Mouse (Mus musculus) Patski (cell line): ENCODE data around the gene Gfra4. TPM values are rescaled to one million over a fixed set of nuclear protein-coding genes. Genes with fewer than 3 reads are reported as not detected.

Source experiments
- ATAC-seq: fragments of 100-300 bp; one replicate; pipeline ENCODE4 v1.8.0; 2021
- CTCF ChIA-PET: fragments of 350-600 bp; sonication (Branson Sonifier 250); formaldehyde crosslinking; loops from one replicate; lab custom pipeline; 2022; ENCODE audit warnings: inconsistent platforms; lab: Charles Lee
- POLR2A ChIA-PET: fragments of 350-600 bp; sonication (Branson Sonifier 250); formaldehyde crosslinking; loops from one replicate; lab custom pipeline; 2022; ENCODE audit warnings: antibody characterized with exemption, inconsistent platforms; lab: Charles Lee
- DNase-seq: peaks from one replicate; pipeline ENCODE4 v3.0.0-alpha.2; 2011; ENCODE audit warnings: low read depth, low spot score
- H3K27me3 ChIP-seq: fragments of 371-371 bp; one replicate; pipeline ENCODE4 v1.5.1; 2021
- CTCF ChIP-seq: fragments of 100-300 bp; IDR thresholded peaks from one replicate; pipeline ENCODE4 v1.5.1; 2021
- in situ Hi-C: fragments of 300-500 bp; cut with MboI; formaldehyde crosslinking; loops from 3 replicates; pipeline ENCODE4 v1.11.1; 2018; ENCODE audit warnings: low pct_unique_long_range_greater_than_20kb, mixed read lengths
- polyA plus RNA-seq: library from polyadenylated mRNA; unstranded; gene quantifications from one replicate; pipeline ENCODE4 v1.2.3, GENCODE M21; 2021

Gene Gfra4
- polyA plus RNA-seq, 1 experiment from 2014 or later: 4.6 TPM

DNA sequence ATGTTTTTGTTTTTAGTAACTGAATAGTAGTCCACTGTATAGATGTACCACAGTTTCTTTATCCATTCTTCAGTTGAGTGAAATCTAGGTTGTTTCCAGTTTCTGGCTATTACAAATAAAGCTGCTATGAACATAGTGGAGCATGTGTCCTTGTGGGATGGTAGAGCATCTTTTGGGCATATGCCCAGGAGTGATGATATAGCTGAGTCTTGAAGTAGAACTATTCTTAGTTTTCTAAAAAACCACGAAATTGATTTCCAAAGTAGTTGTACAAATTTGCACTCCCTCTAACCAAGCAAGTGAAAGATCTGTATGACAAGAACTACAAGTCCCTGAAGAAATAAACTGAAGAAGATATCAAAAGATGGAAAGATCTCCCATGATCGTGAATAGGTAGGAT is 50.1 kb downstream of the Gfra4 start:
- in situ Hi-C loops: no loop called here

More for the DNA sequence above, 50.1 kb downstream of the Gfra4 start:
- CTCF ChIA-PET: no interaction called here
- H3K27me3 ChIP-seq: no peaks in the 10 kb centered on the region
- no peak for TF ChIP-seq CTCF
- POLR2A ChIA-PET: no interaction called here
- DNase-seq: no peak
- ATAC-seq: no peak

Other genes with a start within 250 kb of the Gfra4 start
- 50.9 TPM for gene 4930402H24Rik, start 136.7 kb downstream of the Gfra4 start, polyA plus RNA-seq
- gene Atrn, start 136.6 kb downstream of the Gfra4 start, polyA plus RNA-seq: 32.9 TPM
- gene Adam33, start 20.7 kb upstream of the Gfra4 start, polyA plus RNA-seq: 0.63 TPM
- 0.49 TPM for gene Siglec1, start 43.7 kb upstream of the Gfra4 start, polyA plus RNA-seq
- 1.4 TPM for gene Hspa12b, start 84.2 kb upstream of the Gfra4 start, polyA plus RNA-seq
- gene Gm11037, start 90.4 kb upstream of the Gfra4 start, polyA plus RNA-seq: not detected
- 86.3 TPM for gene 1700037H04Rik, start 117.0 kb upstream of the Gfra4 start, polyA plus RNA-seq
- gene Cenpb, start 137.0 kb upstream of the Gfra4 start, polyA plus RNA-seq: 84.4 TPM
- 23.5 TPM for gene Cdc25b, start 143.9 kb upstream of the Gfra4 start, polyA plus RNA-seq
- 9.4 TPM for gene Spef1, start 144.2 kb upstream of the Gfra4 start, polyA plus RNA-seq
- 24.7 TPM for gene Ap5s1, start 164.0 kb upstream of the Gfra4 start, polyA plus RNA-seq
- gene Mavs, start 191.0 kb upstream of the Gfra4 start, polyA plus RNA-seq: 54.5 TPM
- 42.8 TPM for gene Pank2, start 219.4 kb upstream of the Gfra4 start, polyA plus RNA-seq